Mouse (Mus musculus): ENCODE data around the gene Gsx2.

DNA sequence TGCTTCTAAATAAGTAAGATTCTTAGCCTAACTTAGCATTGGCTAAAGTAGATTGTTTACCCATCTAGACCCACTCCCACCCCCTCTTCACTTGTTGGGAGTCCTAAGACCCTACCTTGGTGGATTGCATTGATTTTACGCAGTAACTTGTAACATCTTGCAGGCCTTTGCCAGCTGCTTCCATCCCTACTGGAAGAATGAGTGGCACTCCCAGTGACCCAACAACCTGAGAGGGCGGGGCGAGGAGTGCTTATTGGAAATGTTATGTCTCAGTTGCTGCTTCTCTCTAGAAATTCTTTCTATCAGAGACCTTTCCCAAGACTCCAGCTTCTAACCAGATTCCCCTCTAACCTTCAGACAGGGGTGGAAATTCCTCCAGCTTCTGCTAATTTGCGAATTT is 10.5 kb downstream of the Gsx2 start:
- TF ChIP-seq CTCF (IDR thresholded peaks at IDR 0.05; ENCODE audit: low read depth, low read length): no peak
- TF ChIP-seq POLR2A (IDR thresholded peaks at IDR 0.05; ENCODE audit: insufficient read depth, low read length): no peak

Measured in ES-Bruce4 (cell line).